Mouse (Mus musculus): Measurements from ENCODE around the gene Hnrnpab. TPM values are rescaled to one million over a fixed set of nuclear protein-coding genes. Genes with fewer than 3 reads are reported as not detected.
"Not testable (repeated sequence)": the region's sequence is repeated elsewhere in the genome, so short reads cannot be mapped to it uniquely, and the experiment has no call there.

Gene Hnrnpab
- polyA plus RNA-seq, 1 experiment from 2014 or later: 777 TPM

DNA sequence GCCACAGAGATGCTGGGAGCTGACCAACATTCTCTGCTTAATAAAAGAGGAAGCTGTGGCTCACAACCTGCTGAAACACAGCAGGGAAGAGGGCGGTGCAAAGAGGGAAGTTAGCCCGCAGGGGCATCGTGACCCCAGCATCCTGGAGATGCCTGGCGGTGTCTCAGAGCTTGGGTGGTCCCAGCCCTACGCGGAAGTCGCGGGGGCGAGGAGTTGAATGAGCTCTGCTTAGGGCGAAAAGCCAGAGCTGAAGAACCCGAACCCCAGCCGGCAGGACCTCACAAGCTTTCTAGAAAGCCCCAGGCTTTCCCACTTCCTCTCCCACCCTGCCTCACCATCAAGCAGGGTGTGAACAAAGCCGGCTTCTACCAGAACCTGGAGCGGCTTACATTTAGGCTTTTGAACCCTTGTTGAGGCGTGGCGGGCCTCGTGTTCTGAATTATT lies 31.3 kb upstream of the Hnrnpab start:
- Histone ChIP-seq H3K4me3 (ENCODE audit: low read depth, low read length) (no peak overlapping the region), H3K4me1 (replicated peaks; ENCODE audit: control insufficient read depth, insufficient read depth, low read length) (no peaks in the 10 kb centered on the region), H3K36me3 (ENCODE audit: control insufficient read depth, insufficient read depth, low read length) (no peaks in the 10 kb centered on the region), H3K4me2 (replicated peaks; ENCODE audit: low read depth, low read length) (no peak overlapping the region; the same call in 1 of the 2 replicates), H3K9ac (ENCODE audit: low read depth, low read length) (no peak overlapping the region), H3K9me3 (ENCODE audit: control insufficient read depth, low read length) (no peaks in the 10 kb centered on the region), H3K27me3 (ENCODE audit: control insufficient read depth, insufficient read depth, low read length) (no peaks in the 10 kb centered on the region), H3K27ac (ENCODE audit: low read depth, low read length) (no peak overlapping the region)
- DNase-seq (ENCODE audit: low spot score) (peak; percentile 59), ATAC-seq (ENCODE audit: low FRiP score) (no peak)
- 4% methylated on average over 17 of the region's 17 CpGs for WGBS

DNA sequence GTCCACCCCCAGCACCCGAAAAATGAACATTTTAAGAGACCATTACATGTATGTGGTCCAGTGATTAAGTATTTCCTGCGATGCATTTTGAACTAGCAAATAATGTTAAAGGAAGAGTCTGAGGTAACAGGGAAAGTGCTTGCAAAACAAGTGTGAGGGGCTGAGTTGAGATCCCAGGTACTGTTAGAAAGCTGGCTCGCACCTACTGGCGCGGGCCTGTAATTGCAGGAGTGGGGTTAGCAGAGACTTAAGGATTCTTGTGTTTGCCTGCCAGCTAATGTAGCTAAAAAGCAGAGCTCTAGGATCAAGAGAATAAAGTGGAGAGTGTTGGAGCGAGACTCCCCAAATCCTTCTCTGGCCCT lies 29.7 kb upstream of the Hnrnpab start:
- Histone ChIP-seq H3K4me2 (replicated peaks; ENCODE audit: low read depth, low read length) (peak overlapping the region; percentile 69), H3K4me1 (replicated peaks; ENCODE audit: control insufficient read depth, insufficient read depth, low read length) (no peaks in the 10 kb centered on the region), H3K27ac (ENCODE audit: low read depth, low read length) (no peak overlapping the region; the same call in 1 of the 2 replicates), H3K9ac (ENCODE audit: low read depth, low read length) (peak overlapping the region; percentile 58), H3K9me3 (ENCODE audit: control insufficient read depth, low read length) (no peaks in the 10 kb centered on the region), H3K4me3 (ENCODE audit: low read depth, low read length) (peak overlapping the region; percentile 64), H3K36me3 (ENCODE audit: control insufficient read depth, insufficient read depth, low read length) (no peaks in the 10 kb centered on the region), H3K27me3 (ENCODE audit: control insufficient read depth, insufficient read depth, low read length) (no peaks in the 10 kb centered on the region)
- DNase-seq (ENCODE audit: low spot score): peak; percentile 78
- ATAC-seq (ENCODE audit: low FRiP score): 0 out of 2 replicates have a peak, but pooled peaks have one; percentile 45
- WGBS: 4% methylated on average over 6 of the region's 6 CpGs

DNA sequence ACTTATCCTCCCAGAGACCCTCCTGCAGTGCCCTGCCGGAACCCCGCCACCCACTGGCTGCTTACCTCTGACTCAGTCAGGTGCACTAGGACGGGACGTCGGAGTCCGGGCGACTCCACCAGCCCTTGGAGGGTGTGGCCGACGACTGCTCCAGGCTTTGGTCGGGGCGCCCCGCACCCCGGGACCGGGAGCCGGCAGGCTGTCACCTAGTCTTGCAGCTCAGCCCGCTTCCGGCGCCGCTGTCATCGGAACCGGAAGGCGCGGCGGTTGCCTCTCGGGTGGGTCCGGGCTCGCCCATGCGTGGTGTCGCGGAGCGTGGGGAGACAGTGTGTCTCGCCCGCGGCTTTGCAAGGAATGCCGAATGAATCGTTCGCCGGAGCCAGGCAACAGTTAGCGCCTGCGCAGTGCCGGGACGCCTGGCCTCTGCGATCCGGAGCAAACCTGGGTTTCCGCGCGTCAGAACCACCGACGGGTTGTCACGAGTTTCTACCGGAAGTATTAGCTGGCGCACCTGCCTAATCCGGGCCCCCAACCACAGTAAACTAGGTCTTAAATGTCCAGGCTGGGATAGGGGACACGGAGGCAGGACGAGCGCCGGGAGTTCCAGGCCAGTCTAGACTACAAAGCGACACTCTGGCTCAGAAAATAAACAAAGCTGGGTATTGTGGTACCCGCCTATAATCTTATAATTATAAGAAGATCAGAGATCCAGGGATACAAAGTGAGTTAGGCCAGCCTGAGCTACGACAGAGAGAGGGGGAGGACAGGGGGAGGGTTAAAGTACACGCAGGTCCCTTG lies 29.1 kb upstream of the Hnrnpab start, which contains the start of gene Rmnd5b:
Gene Rmnd5b, minus strand, starts transcription at position 372 of the 798 bp plus-strand sequence.
- no peaks in the 10 kb centered on the region for H3K27me3 ChIP-seq (ENCODE audit: control insufficient read depth, insufficient read depth, low read length)
- no peaks in the 10 kb centered on the region for H3K9me3 ChIP-seq (ENCODE audit: control insufficient read depth, low read length)
- peak within 1 kb of the TSS; percentile 58 for H3K9ac ChIP-seq (ENCODE audit: low read depth, low read length)
- 0% methylated on average over 61 of the region's 61 CpGs for WGBS
- peak within 1 kb of the TSS; percentile 25 for H3K27ac ChIP-seq (ENCODE audit: low read depth, low read length)
- H3K4me3 ChIP-seq (ENCODE audit: low read depth, low read length): peak within 1 kb of the TSS; percentile 64
- H3K4me1 ChIP-seq (replicated peaks; ENCODE audit: control insufficient read depth, insufficient read depth, low read length): no peaks in the 10 kb centered on the region
- DNase-seq (ENCODE audit: low spot score) (peak; percentile 88), ATAC-seq (ENCODE audit: low FRiP score) (peak; percentile 84)
- H3K36me3 ChIP-seq (ENCODE audit: control insufficient read depth, insufficient read depth, low read length): no peaks in the 10 kb centered on the region
- peak within 1 kb of the TSS; percentile 69 for H3K4me2 ChIP-seq (replicated peaks; ENCODE audit: low read depth, low read length)

GRCm38 (mm10) chr11:51635127-51635524 lies 28.5 kb upstream of the Hnrnpab start:
- H3K36me3 ChIP-seq (ENCODE audit: control insufficient read depth, insufficient read depth, low read length): no peaks in the 10 kb centered on the region
- DNase-seq (ENCODE audit: low spot score) (no peak), ATAC-seq (ENCODE audit: low FRiP score) (peak; percentile 13; the same call in 1 of the 2 replicates)
- peak overlapping the region; percentile 25; the same call in 1 of the 2 replicates for H3K27ac ChIP-seq (ENCODE audit: low read depth, low read length)
- H3K4me2 ChIP-seq (replicated peaks; ENCODE audit: low read depth, low read length): peak overlapping the region; percentile 69
- WGBS: 20% methylated on average over 6 of the region's 6 CpGs
- H3K4me3 ChIP-seq (ENCODE audit: low read depth, low read length): peak overlapping the region; percentile 64
- no peaks in the 10 kb centered on the region for H3K4me1 ChIP-seq (replicated peaks; ENCODE audit: control insufficient read depth, insufficient read depth, low read length)
- no peaks in the 10 kb centered on the region for H3K9me3 ChIP-seq (ENCODE audit: control insufficient read depth, low read length)
- H3K9ac ChIP-seq (ENCODE audit: low read depth, low read length): peak overlapping the region; percentile 58
- no peaks in the 10 kb centered on the region for H3K27me3 ChIP-seq (ENCODE audit: control insufficient read depth, insufficient read depth, low read length)

DNA sequence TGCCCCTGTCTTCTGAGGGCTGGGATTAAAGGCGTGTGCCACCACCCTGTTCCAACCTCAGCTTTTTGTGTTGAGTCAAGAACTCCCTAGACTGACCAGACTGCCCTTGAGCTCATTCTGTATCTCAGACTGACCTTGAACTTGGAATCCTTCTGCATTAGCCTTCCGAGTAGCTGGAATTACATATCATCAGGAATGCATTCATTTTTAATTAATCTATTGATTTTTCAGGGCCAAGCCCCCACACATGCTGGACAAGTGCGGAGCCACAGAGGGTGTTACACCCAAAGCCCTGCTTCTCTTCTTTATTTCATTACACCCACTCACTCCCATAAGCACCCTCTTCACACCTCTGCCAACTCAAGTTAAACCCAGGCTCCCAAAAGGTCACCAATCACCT lies 27.1 kb upstream of the Hnrnpab start:
- H3K4me2 ChIP-seq (replicated peaks; ENCODE audit: low read depth, low read length): no peak overlapping the region
- no peaks in the 10 kb centered on the region for H3K9me3 ChIP-seq (ENCODE audit: control insufficient read depth, low read length)
- 91% methylated on average over 3 of the region's 3 CpGs for WGBS
- H3K27me3 ChIP-seq (ENCODE audit: control insufficient read depth, insufficient read depth, low read length): no peaks in the 10 kb centered on the region
- no peak overlapping the region for H3K9ac ChIP-seq (ENCODE audit: low read depth, low read length)
- H3K4me3 ChIP-seq (ENCODE audit: low read depth, low read length): no peak overlapping the region
- H3K27ac ChIP-seq (ENCODE audit: low read depth, low read length): no peak overlapping the region
- ATAC-seq (ENCODE audit: low FRiP score) (no peak), DNase-seq (ENCODE audit: low spot score) (no peak)
- H3K4me1 ChIP-seq (replicated peaks; ENCODE audit: control insufficient read depth, insufficient read depth, low read length): no peaks in the 10 kb centered on the region
- H3K36me3 ChIP-seq (ENCODE audit: control insufficient read depth, insufficient read depth, low read length): no peaks in the 10 kb centered on the region

GRCm38 (mm10) chr11:51633200-51633599 lies 26.6 kb upstream of the Hnrnpab start:
- 92% methylated on average over 7 of the region's 7 CpGs for WGBS
- DNase-seq (ENCODE audit: low spot score): not testable (repeated sequence)

GRCm38 (mm10) chr11:51632130-51632753 lies 25.6 kb upstream of the Hnrnpab start:
- DNase-seq (ENCODE audit: low spot score): no peak
- Histone ChIP-seq H3K4me3 (ENCODE audit: low read depth, low read length) (no peak overlapping the region), H3K27ac (ENCODE audit: low read depth, low read length) (no peak overlapping the region), H3K4me1 (replicated peaks; ENCODE audit: control insufficient read depth, insufficient read depth, low read length) (no peaks in the 10 kb centered on the region), H3K36me3 (ENCODE audit: control insufficient read depth, insufficient read depth, low read length) (0 out of 2 replicates have a peak, but pooled peaks cover 3% of the 10 kb centered on the region), H3K4me2 (replicated peaks; ENCODE audit: low read depth, low read length) (no peak overlapping the region), H3K9me3 (ENCODE audit: control insufficient read depth, low read length) (no peaks in the 10 kb centered on the region), H3K9ac (ENCODE audit: low read depth, low read length) (no peak overlapping the region), H3K27me3 (ENCODE audit: control insufficient read depth, insufficient read depth, low read length) (no peaks in the 10 kb centered on the region)
- WGBS: 90% methylated on average over 6 of the region's 6 CpGs
- no peak for ATAC-seq (ENCODE audit: low FRiP score)

More at GRCm38 (mm10) chr11:51633200-51633599, 26.6 kb upstream of the Hnrnpab start:
- not testable (repeated sequence) for H3K9me3 ChIP-seq (ENCODE audit: control insufficient read depth, low read length); H3K9ac ChIP-seq (ENCODE audit: low read depth, low read length); H3K36me3 ChIP-seq (ENCODE audit: control insufficient read depth, insufficient read depth, low read length); H3K4me2 ChIP-seq (replicated peaks; ENCODE audit: low read depth, low read length); H3K27ac ChIP-seq (ENCODE audit: low read depth, low read length); ATAC-seq (ENCODE audit: low FRiP score); H3K4me1 ChIP-seq (replicated peaks; ENCODE audit: control insufficient read depth, insufficient read depth, low read length); H3K27me3 ChIP-seq (ENCODE audit: control insufficient read depth, insufficient read depth, low read length); H3K4me3 ChIP-seq (ENCODE audit: low read depth, low read length)

DNA sequence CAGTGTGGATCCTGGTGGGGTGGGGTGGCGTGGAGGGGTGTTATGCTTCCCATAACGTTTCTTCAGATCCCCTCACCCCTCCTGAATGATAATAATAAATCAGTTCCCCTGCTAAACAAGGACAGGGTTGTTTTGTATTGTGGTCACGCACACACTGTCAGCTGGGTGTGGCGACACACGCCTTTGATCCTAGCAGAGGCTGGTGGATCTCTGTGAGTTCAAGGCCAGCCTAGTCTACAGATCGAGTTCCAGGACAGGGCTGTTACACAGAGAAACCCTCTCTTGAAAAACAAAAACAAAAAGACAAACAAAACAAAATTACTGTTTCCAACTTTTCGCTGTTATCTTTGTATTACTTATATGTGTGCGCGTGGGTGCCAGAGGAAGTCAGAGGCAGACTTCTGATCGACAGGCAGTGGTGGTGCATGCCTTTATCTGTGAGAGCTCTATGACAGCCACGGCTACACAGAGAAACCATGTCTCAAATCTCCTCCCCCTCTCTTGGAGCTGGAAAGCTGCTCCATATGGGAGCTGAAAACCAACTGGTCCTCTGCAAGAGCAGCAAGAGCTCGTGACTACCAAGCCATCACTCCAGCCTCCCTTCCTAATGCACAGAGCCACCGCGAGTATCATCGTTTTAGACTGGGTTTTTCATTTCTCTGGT lies 23.1 kb upstream of the Hnrnpab start:
- 86% methylated on average over 15 of the region's 15 CpGs for WGBS
- H3K9me3 ChIP-seq (ENCODE audit: control insufficient read depth, low read length): no peaks in the 10 kb centered on the region
- DNase-seq (ENCODE audit: low spot score): no peak
- H3K27me3 ChIP-seq (ENCODE audit: control insufficient read depth, insufficient read depth, low read length): no peaks in the 10 kb centered on the region
- no peak for ATAC-seq (ENCODE audit: low FRiP score)
- no peak overlapping the region for H3K27ac ChIP-seq (ENCODE audit: low read depth, low read length)
- H3K4me3 ChIP-seq (ENCODE audit: low read depth, low read length): no peak overlapping the region
- 0 out of 2 replicates have a peak, but pooled peaks cover 8% of the 10 kb centered on the region for H3K36me3 ChIP-seq (ENCODE audit: control insufficient read depth, insufficient read depth, low read length)
- H3K4me2 ChIP-seq (replicated peaks; ENCODE audit: low read depth, low read length): no peak overlapping the region
- no peak overlapping the region for H3K9ac ChIP-seq (ENCODE audit: low read depth, low read length)
- H3K4me1 ChIP-seq (replicated peaks; ENCODE audit: control insufficient read depth, insufficient read depth, low read length): no peaks in the 10 kb centered on the region

Data from hindbrain, embryonic 11.5 days (tissue).